Comparison of ENCODE assay signal across 13 mouse cellular contexts in the genomic region with DNA sequence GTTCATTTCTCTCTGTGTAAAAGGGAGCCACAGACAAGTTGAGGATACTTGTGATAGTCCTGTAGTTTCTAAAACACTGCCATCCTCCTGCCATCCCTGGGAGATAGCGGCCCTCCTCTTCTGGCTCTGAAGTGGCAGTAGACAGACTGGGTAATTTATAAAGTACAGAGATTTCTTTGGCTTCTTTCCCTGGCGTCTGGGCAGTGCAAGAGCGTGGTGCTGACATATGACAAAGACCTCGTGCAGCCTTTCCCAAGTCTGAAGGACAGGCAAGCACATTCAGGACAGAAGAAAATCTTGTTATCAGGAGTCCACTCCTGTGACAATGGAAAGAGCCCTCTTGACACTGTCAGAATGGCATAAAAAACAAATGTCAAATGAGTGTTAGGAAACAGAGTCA.
DNase-seq lines count a peak whose midpoint lies in the region; ATAC-seq and TF ChIP-seq lines count a peak whose summit lies in the region.
"Had no signal": no experiment of that assay in that cellular context is flagged by ENCODE, and none has a peak within 500 bp of the region (broad histone marks: within the 10 kb centered on the region; RNA-seq: fewer than 3 reads in every experiment).

No protein-coding gene starts in this region.

- no peak overlapping the region for H3K4me3 ChIP-seq in liver, adult 2 months (ENCODE audit: insufficient read depth, low read depth, low read length)
- H3K4me3 ChIP-seq in heart, postnatal 0 days (ENCODE audit: low read depth, low read length): no peak overlapping the region
- no peak overlapping the region for H3K4me3 ChIP-seq in forebrain, embryonic 14.5 days (ENCODE audit: low read depth, low read length)
- H3K4me3 ChIP-seq in intestine, embryonic 15.5 days (replicated peaks): no peak overlapping the region
- H3K4me3 ChIP-seq: midbrain, embryonic 12.5 days; neural tube, embryonic 13.5 days; stomach, embryonic 15.5 days had no signal

- H3K4me2 ChIP-seq in heart, postnatal 0 days (ENCODE audit: low read depth, low read length): no peak overlapping the region
- no peak overlapping the region for H3K4me2 ChIP-seq in forebrain, embryonic 14.5 days (ENCODE audit: low read length)
- H3K4me2 ChIP-seq in intestine, embryonic 15.5 days (replicated peaks): no peak overlapping the region
- H3K4me2 ChIP-seq: midbrain, embryonic 12.5 days; neural tube, embryonic 13.5 days; stomach, embryonic 15.5 days had no signal

- peak; percentile 93 for ATAC-seq in heart, postnatal 0 days (ENCODE audit: insufficient read depth, low read depth)
- ATAC-seq in forebrain, embryonic 14.5 days: no peak
- no peak for ATAC-seq in intestine, embryonic 15.5 days

- DNase-seq in liver, adult 2 months (ENCODE audit: extremely low read depth, low read depth, low spot score): peak; percentile 85
- DNase-seq in liver: no peak
- peak; percentile 81 for DNase-seq in adrenal gland, adult 8-10 months
- peak; percentile 47 for DNase-seq in fat pad, adult 2 months (ENCODE audit: extremely low read depth, low read depth, low spot score)
- DNase-seq in heart, postnatal 0 days (ENCODE audit: low spot score): peak; percentile 93
- DNase-seq in left cerebral cortex, adult 9 months (ENCODE audit: low spot score in 2 of 2): no peak
- DNase-seq in forebrain, embryonic 14.5 days (ENCODE audit: low spot score): no peak
- DNase-seq: gastrocnemius, postnatal 14 days had no signal

- peaks cover 23% of the 10 kb centered on the region for H3K4me1 ChIP-seq in liver, adult 2 months (ENCODE audit: control insufficient read depth, insufficient read depth, low read length)
- peaks cover 29% of the 10 kb centered on the region for H3K4me1 ChIP-seq in heart, postnatal 0 days (ENCODE audit: control insufficient read depth, insufficient read depth)
- no peaks in the 10 kb centered on the region for H3K4me1 ChIP-seq in forebrain, embryonic 14.5 days (ENCODE audit: control insufficient read depth, insufficient read depth, low read length)
- 0 out of 2 replicates have a peak, but pooled peaks cover 4% of the 10 kb centered on the region for H3K4me1 ChIP-seq in intestine, embryonic 15.5 days (replicated peaks)
- H3K4me1 ChIP-seq: midbrain, embryonic 12.5 days; stomach, embryonic 15.5 days had no signal

- WGBS in liver, adult 2 months: 22% methylated on average over 4 of the region's 4 CpGs
- 21% methylated on average over 4 of the region's 4 CpGs for WGBS in heart, postnatal 0 days
- WGBS in forebrain, embryonic 14.5 days: 76% methylated on average over 4 of the region's 4 CpGs
- 47% methylated on average over 4 of the region's 4 CpGs for WGBS in intestine, embryonic 15.5 days

- peak overlapping the region; percentile 74 for H3K27ac ChIP-seq in liver, adult 2 months (replicated peaks; ENCODE audit: insufficient read depth, low read depth, low read length)
- H3K27ac ChIP-seq in heart, postnatal 0 days (ENCODE audit: low read depth): peak overlapping the region; percentile 80
- no peak overlapping the region for H3K27ac ChIP-seq in forebrain, embryonic 14.5 days (ENCODE audit: low read depth, low read length)
- H3K27ac ChIP-seq in intestine, embryonic 15.5 days: no peak overlapping the region
- H3K27ac ChIP-seq: liver, embryonic 14.5 days; midbrain, embryonic 12.5 days; neural tube, embryonic 13.5 days; stomach, embryonic 15.5 days had no signal

- no peaks in the 10 kb centered on the region for H3K9me3 ChIP-seq in heart, postnatal 0 days (replicated peaks; ENCODE audit: control insufficient read depth, low read length)
- H3K9me3 ChIP-seq in forebrain, embryonic 14.5 days (replicated peaks; ENCODE audit: control insufficient read depth, low read length): no peaks in the 10 kb centered on the region
- no peaks in the 10 kb centered on the region for H3K9me3 ChIP-seq in intestine, embryonic 15.5 days
- H3K9me3 ChIP-seq: midbrain, embryonic 12.5 days; neural tube, embryonic 13.5 days; stomach, embryonic 15.5 days had no signal

- no peaks in the 10 kb centered on the region for H3K79me2 ChIP-seq in liver, adult 2 months (ENCODE audit: control insufficient read depth, insufficient read depth, low read length)

- TF ChIP-seq CTCF in liver, adult 2 months (IDR thresholded peaks at IDR 0.05; ENCODE audit: low read depth, low read length): no peak
- no peak for TF ChIP-seq CTCF in heart, postnatal 0 days (IDR thresholded peaks at IDR 0.05; ENCODE audit: low read depth)

- no peaks in the 10 kb centered on the region for H3K36me3 ChIP-seq in liver, adult 2 months (ENCODE audit: control insufficient read depth, insufficient read depth, low read length)
- no peaks in the 10 kb centered on the region for H3K36me3 ChIP-seq in heart, postnatal 0 days (replicated peaks; ENCODE audit: control insufficient read depth, insufficient read depth, low read length)
- H3K36me3 ChIP-seq in forebrain, embryonic 14.5 days (ENCODE audit: control insufficient read depth, insufficient read depth, low read length): no peaks in the 10 kb centered on the region
- no peaks in the 10 kb centered on the region for H3K36me3 ChIP-seq in intestine, embryonic 15.5 days
- H3K36me3 ChIP-seq: midbrain, embryonic 12.5 days; neural tube, embryonic 13.5 days; stomach, embryonic 15.5 days had no signal

- no peak overlapping the region for H3K9ac ChIP-seq in liver, adult 2 months (ENCODE audit: low read depth, low read length)
- no peak overlapping the region for H3K9ac ChIP-seq in heart, postnatal 0 days (replicated peaks; ENCODE audit: low read depth, low read length)
- H3K9ac ChIP-seq in forebrain, embryonic 14.5 days (ENCODE audit: low read length): no peak overlapping the region
- no peak overlapping the region for H3K9ac ChIP-seq in intestine, embryonic 15.5 days
- H3K9ac ChIP-seq: liver, embryonic 14.5 days; midbrain, embryonic 12.5 days; neural tube, embryonic 13.5 days; stomach, embryonic 15.5 days had no signal

- TF ChIP-seq POLR2A in liver, adult 2 months (IDR thresholded peaks at IDR 0.05; ENCODE audit: extremely low read depth, insufficient read depth, low read length): no peak

- H3K27me3 ChIP-seq in liver, adult 2 months (ENCODE audit: control insufficient read depth, insufficient read depth, low read length): no peaks in the 10 kb centered on the region
- no peaks in the 10 kb centered on the region for H3K27me3 ChIP-seq in heart, postnatal 0 days (ENCODE audit: control insufficient read depth, insufficient read depth, low read length)
- H3K27me3 ChIP-seq in forebrain, embryonic 14.5 days (replicated peaks; ENCODE audit: control insufficient read depth, insufficient read depth, low read length): no peaks in the 10 kb centered on the region
- H3K27me3 ChIP-seq in intestine, embryonic 15.5 days (replicated peaks): no peaks in the 10 kb centered on the region
- H3K27me3 ChIP-seq: midbrain, embryonic 12.5 days; neural tube, embryonic 13.5 days; stomach, embryonic 15.5 days had no signal

- peak; percentile 99 for TF ChIP-seq EP300 in heart, postnatal 0 days (IDR thresholded peaks at IDR 0.05; ENCODE audit: low read depth)

Comparison
In these comparisons a context has a peak if more than half of its experiments do, and no peak if none do; other contexts are left out.
1. DNase-seq: peak in liver, adult 2 months (single experiment), adrenal gland, adult 8-10 months (single experiment), fat pad, adult 2 months (single experiment) and heart, postnatal 0 days (single experiment); none in liver (single experiment), left cerebral cortex, adult 9 months (0 of 2) and forebrain, embryonic 14.5 days (single experiment).
2. H3K27ac ChIP-seq: peak in liver, adult 2 months (single experiment) and heart, postnatal 0 days (single experiment); none in forebrain, embryonic 14.5 days (single experiment) and intestine, embryonic 15.5 days (single experiment).